Mouse (Mus musculus): ENCODE data around the gene Neurl1a. TPM values are rescaled to one million over a fixed set of nuclear protein-coding genes. Genes with fewer than 3 reads are reported as not detected.

The Neurl1a gene
- polyA plus RNA-seq, 1 experiment from 2014 or later: 4.5 TPM

- no peaks in the 10 kb centered on the region for H3K36me3 ChIP-seq (ENCODE audit: control insufficient read depth, insufficient read depth, low read length)
- WGBS: 87% methylated on average over 7 of the region's 7 CpGs
- no peaks in the 10 kb centered on the region for H3K27me3 ChIP-seq (replicated peaks; ENCODE audit: control insufficient read depth, insufficient read depth, low read length)
- H3K4me1 ChIP-seq (replicated peaks; ENCODE audit: control insufficient read depth, insufficient read depth, low read length): no peaks in the 10 kb centered on the region
- DNase-seq (ENCODE audit: low spot score) (no peak), ATAC-seq (replicated peaks; ENCODE audit: low FRiP score) (no peak)
- H3K4me3 ChIP-seq (ENCODE audit: low read depth, low read length): no peak overlapping the region
- H3K9ac ChIP-seq (ENCODE audit: low read depth, low read length): no peak overlapping the region
- no peak overlapping the region for H3K27ac ChIP-seq (ENCODE audit: low read depth, low read length)
- no peaks in the 10 kb centered on the region for H3K9me3 ChIP-seq (ENCODE audit: control insufficient read depth, low read length)
- no peak overlapping the region for H3K4me2 ChIP-seq
These were observed 33.8 kb downstream of the Neurl1a start for GRCm38 (mm10) chr19:47212401-47212800.

- Histone ChIP-seq H3K9ac (ENCODE audit: low read depth, low read length) (no peak overlapping the region), H3K4me2 (no peak overlapping the region), H3K4me1 (replicated peaks; ENCODE audit: control insufficient read depth, insufficient read depth, low read length) (no peaks in the 10 kb centered on the region), H3K9me3 (ENCODE audit: control insufficient read depth, low read length) (no peaks in the 10 kb centered on the region), H3K27ac (ENCODE audit: low read depth, low read length) (no peak overlapping the region), H3K36me3 (ENCODE audit: control insufficient read depth, insufficient read depth, low read length) (no peaks in the 10 kb centered on the region), H3K4me3 (ENCODE audit: low read depth, low read length) (no peak overlapping the region), H3K27me3 (replicated peaks; ENCODE audit: control insufficient read depth, insufficient read depth, low read length) (no peaks in the 10 kb centered on the region)
- WGBS: 59% methylated on average over 1 of the region's 1 CpGs
- ATAC-seq (replicated peaks; ENCODE audit: low FRiP score) (no peak), DNase-seq (ENCODE audit: low spot score) (no peak)
These were observed 34.9 kb downstream of the Neurl1a start for GRCm38 (mm10) chr19:47213470-47213869.

- Histone ChIP-seq H3K36me3 (ENCODE audit: control insufficient read depth, insufficient read depth, low read length) (no peaks in the 10 kb centered on the region), H3K27me3 (replicated peaks; ENCODE audit: control insufficient read depth, insufficient read depth, low read length) (no peaks in the 10 kb centered on the region), H3K4me1 (replicated peaks; ENCODE audit: control insufficient read depth, insufficient read depth, low read length) (no peaks in the 10 kb centered on the region), H3K9me3 (ENCODE audit: control insufficient read depth, low read length) (no peaks in the 10 kb centered on the region), H3K27ac (ENCODE audit: low read depth, low read length) (no peak overlapping the region), H3K9ac (ENCODE audit: low read depth, low read length) (no peak overlapping the region), H3K4me3 (ENCODE audit: low read depth, low read length) (no peak overlapping the region), H3K4me2 (no peak overlapping the region)
- WGBS: 76% methylated on average over 5 of the region's 5 CpGs
- DNase-seq (ENCODE audit: low spot score) (no peak), ATAC-seq (replicated peaks; ENCODE audit: low FRiP score) (no peak)
These were observed 38.1 kb downstream of the Neurl1a start for GRCm38 (mm10) chr19:47216766-47217165.

- ATAC-seq (replicated peaks; ENCODE audit: low FRiP score): no peak
These were observed 41.0 kb downstream of the Neurl1a start for GRCm38 (mm10) chr19:47219622-47220021.

GRCm38 (mm10) chr19:47220232-47220631, 41.6 kb downstream of the Neurl1a start:
- ATAC-seq (replicated peaks; ENCODE audit: low FRiP score): no peak
- WGBS: 83% methylated on average over 2 of the region's 2 CpGs
- Histone ChIP-seq H3K4me1 (replicated peaks; ENCODE audit: control insufficient read depth, insufficient read depth, low read length) (no peaks in the 10 kb centered on the region), H3K4me3 (ENCODE audit: low read depth, low read length) (no peak overlapping the region), H3K9me3 (ENCODE audit: control insufficient read depth, low read length) (no peaks in the 10 kb centered on the region), H3K4me2 (no peak overlapping the region), H3K27me3 (replicated peaks; ENCODE audit: control insufficient read depth, insufficient read depth, low read length) (no peaks in the 10 kb centered on the region), H3K36me3 (ENCODE audit: control insufficient read depth, insufficient read depth, low read length) (no peaks in the 10 kb centered on the region), H3K9ac (ENCODE audit: low read depth, low read length) (no peak overlapping the region), H3K27ac (ENCODE audit: low read depth, low read length) (no peak overlapping the region)
- DNase-seq (ENCODE audit: low spot score): no peak

More at GRCm38 (mm10) chr19:47219622-47220021, 41.0 kb downstream of the Neurl1a start:
- DNase-seq (ENCODE audit: low spot score): no peak
- H3K4me2 ChIP-seq: no peak overlapping the region
- H3K4me3 ChIP-seq (ENCODE audit: low read depth, low read length): no peak overlapping the region
- H3K4me1 ChIP-seq (replicated peaks; ENCODE audit: control insufficient read depth, insufficient read depth, low read length): no peaks in the 10 kb centered on the region
- no peaks in the 10 kb centered on the region for H3K27me3 ChIP-seq (replicated peaks; ENCODE audit: control insufficient read depth, insufficient read depth, low read length)
- no peaks in the 10 kb centered on the region for H3K36me3 ChIP-seq (ENCODE audit: control insufficient read depth, insufficient read depth, low read length)
- H3K9me3 ChIP-seq (ENCODE audit: control insufficient read depth, low read length): no peaks in the 10 kb centered on the region
- 71% methylated on average over 4 of the region's 4 CpGs for WGBS
- H3K9ac ChIP-seq (ENCODE audit: low read depth, low read length): no peak overlapping the region
- H3K27ac ChIP-seq (ENCODE audit: low read depth, low read length): no peak overlapping the region

GRCm38 (mm10) chr19:47221006-47221405, 42.4 kb downstream of the Neurl1a start:
- 69% methylated on average over 4 of the region's 4 CpGs for WGBS

GRCm38 (mm10) chr19:47221500-47222153, 43.0 kb downstream of the Neurl1a start:
- ATAC-seq (replicated peaks; ENCODE audit: low FRiP score) (no peak), DNase-seq (ENCODE audit: low spot score) (no peak)
- Histone ChIP-seq H3K27ac (ENCODE audit: low read depth, low read length) (no peak overlapping the region), H3K9me3 (ENCODE audit: control insufficient read depth, low read length) (no peaks in the 10 kb centered on the region), H3K4me3 (ENCODE audit: low read depth, low read length) (no peak overlapping the region), H3K4me2 (no peak overlapping the region), H3K4me1 (replicated peaks; ENCODE audit: control insufficient read depth, insufficient read depth, low read length) (no peaks in the 10 kb centered on the region), H3K36me3 (ENCODE audit: control insufficient read depth, insufficient read depth, low read length) (no peaks in the 10 kb centered on the region), H3K27me3 (replicated peaks; ENCODE audit: control insufficient read depth, insufficient read depth, low read length) (no peaks in the 10 kb centered on the region), H3K9ac (ENCODE audit: low read depth, low read length) (no peak overlapping the region)
- 84% methylated on average over 7 of the region's 7 CpGs for WGBS

More at GRCm38 (mm10) chr19:47221006-47221405, 42.4 kb downstream of the Neurl1a start:
- Histone ChIP-seq H3K4me3 (ENCODE audit: low read depth, low read length) (no peak overlapping the region), H3K36me3 (ENCODE audit: control insufficient read depth, insufficient read depth, low read length) (no peaks in the 10 kb centered on the region), H3K4me2 (no peak overlapping the region), H3K9ac (ENCODE audit: low read depth, low read length) (no peak overlapping the region), H3K4me1 (replicated peaks; ENCODE audit: control insufficient read depth, insufficient read depth, low read length) (no peaks in the 10 kb centered on the region), H3K27ac (ENCODE audit: low read depth, low read length) (no peak overlapping the region), H3K9me3 (ENCODE audit: control insufficient read depth, low read length) (no peaks in the 10 kb centered on the region), H3K27me3 (replicated peaks; ENCODE audit: control insufficient read depth, insufficient read depth, low read length) (no peaks in the 10 kb centered on the region)
- ATAC-seq (replicated peaks; ENCODE audit: low FRiP score): no peak
- DNase-seq (ENCODE audit: low spot score): no peak

GRCm38 (mm10) chr19:47222154-47222840, 43.7 kb downstream of the Neurl1a start:
- Histone ChIP-seq H3K9me3 (ENCODE audit: control insufficient read depth, low read length) (no peaks in the 10 kb centered on the region), H3K36me3 (ENCODE audit: control insufficient read depth, insufficient read depth, low read length) (no peaks in the 10 kb centered on the region), H3K9ac (ENCODE audit: low read depth, low read length) (no peak overlapping the region), H3K4me3 (ENCODE audit: low read depth, low read length) (no peak overlapping the region), H3K4me1 (replicated peaks; ENCODE audit: control insufficient read depth, insufficient read depth, low read length) (no peaks in the 10 kb centered on the region), H3K27me3 (replicated peaks; ENCODE audit: control insufficient read depth, insufficient read depth, low read length) (no peaks in the 10 kb centered on the region), H3K4me2 (no peak overlapping the region), H3K27ac (ENCODE audit: low read depth, low read length) (no peak overlapping the region)
- ATAC-seq (replicated peaks; ENCODE audit: low FRiP score): no peak
- no peak for DNase-seq (ENCODE audit: low spot score)
- 82% methylated on average over 8 of the region's 8 CpGs for WGBS
